Mouse (Mus musculus) embryonic facial prominence, embryonic 14.5 days (tissue): ENCODE results near the gene Car11. TPM values are rescaled to one million over a fixed set of nuclear protein-coding genes. Genes with fewer than 3 reads are reported as not detected.

Experiments
- ATAC-seq: fragments of 200-750 bp; cut with Nextera tagmentation; 2 replicates; pipeline ENCODE4 v1.8.0; 2017; ENCODE audit warnings: low read depth, moderate number of reproducible peaks, moderate TSS enrichment
- DNase-seq: peaks from one replicate; pipeline ENCODE4 v3.0.0-alpha.2; 2015; ENCODE audit warnings: low spot score
- H3K27ac ChIP-seq: fragments of 300-500 bp; sonication (generic); replicated peaks from 2 replicates; pipeline ENCODE4 v1.5.1; 2014; ENCODE audit warnings: low read depth, mild to moderate bottlenecking, low read length, moderate library complexity
- H3K27me3 ChIP-seq: fragments of 300-500 bp; sonication (generic); replicated peaks from 2 replicates; pipeline ENCODE4 v1.6.1; 2014; ENCODE audit warnings: low read length; ENCODE audit not compliant: control insufficient read depth, insufficient read depth
- H3K36me3 ChIP-seq: fragments of 300-500 bp; sonication (generic); 2 replicates; pipeline ENCODE4 v1.6.1; 2014; ENCODE audit warnings: low read length, mixed read lengths; ENCODE audit not compliant: control insufficient read depth, insufficient read depth
- H3K4me1 ChIP-seq: fragments of 300-500 bp; sonication (generic); 2 replicates; pipeline ENCODE4 v1.6.1; 2014; ENCODE audit warnings: antibody characterized with exemption, low read length; ENCODE audit not compliant: control insufficient read depth, insufficient read depth
- H3K4me2 ChIP-seq: fragments of 300-500 bp; sonication (generic); 2 replicates; pipeline ENCODE4 v1.6.1; 2014; ENCODE audit warnings: low read depth, mild to moderate bottlenecking, low read length, moderate library complexity, mixed read lengths
- H3K4me3 ChIP-seq: fragments of 300-500 bp; sonication (generic); 2 replicates; pipeline ENCODE4 v1.5.1; 2014; ENCODE audit warnings: low read depth, mild to moderate bottlenecking, low read length
- H3K9ac ChIP-seq: fragments of 300-500 bp; sonication (generic); 2 replicates; pipeline ENCODE4 v1.6.1; 2014; ENCODE audit warnings: low read depth, mild to moderate bottlenecking, low read length, moderate library complexity, mixed read lengths
- H3K9me3 ChIP-seq: fragments of 300-500 bp; sonication (generic); 2 replicates; pipeline ENCODE4 v1.6.1; 2016; ENCODE audit warnings: low read length; ENCODE audit not compliant: control insufficient read depth
- WGBS: fragments of 180-500 bp; shearing (Covaris S2); extraction: QIAGEN DNeasy Blood & Tissue Kit; methylation state at CpG from one replicate; pipeline ENCODE4 v1.1.7; 2014; 5-methylcytosine and 5-hydroxymethylcytosine counted together
- polyA plus RNA-seq: library from polyadenylated mRNA; unstranded; fragments of >200 nt; fragmentation: Nextera tagmentation; extraction: Ambion mirVana; gene quantifications from 2 replicates; pipeline ENCODE4 v1.2.1, GENCODE M21; 2014

The Car11 gene
- polyA plus RNA-seq, 1 experiment from 2014 or later: 8.9 TPM

DNA sequence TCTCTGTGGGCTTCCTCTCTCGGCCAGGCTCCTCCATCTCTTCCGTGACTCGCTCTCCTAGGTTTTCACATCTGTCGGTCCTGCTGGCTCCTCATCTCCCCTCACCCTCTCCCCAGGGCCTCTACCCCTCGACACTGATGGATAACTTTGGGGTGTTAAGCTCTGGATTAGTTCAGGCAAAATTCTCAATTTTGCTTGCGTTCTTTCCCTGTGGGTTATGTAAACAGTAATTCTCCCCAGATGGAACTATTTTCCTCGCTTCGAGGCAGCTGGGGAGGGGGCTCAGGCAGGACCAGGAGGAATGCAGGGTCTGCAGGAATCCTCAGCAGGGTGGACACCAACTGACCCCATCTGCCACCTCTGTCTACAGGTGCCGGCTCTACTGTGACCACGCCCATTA is 13.8 kb upstream of the Car11 start:
- Histone ChIP-seq H3K27ac (peak overlapping the region; percentile 58; the same call in 1 of the 2 replicates), H3K9me3 (no peaks in the 10 kb centered on the region), H3K27me3 (no peaks in the 10 kb centered on the region), H3K4me1 (peaks cover 28% of the 10 kb centered on the region), H3K4me2 (peak overlapping the region; percentile 32), H3K9ac (peak overlapping the region; percentile 42; the same call in 1 of the 2 replicates), H3K36me3 (no peaks in the 10 kb centered on the region), H3K4me3 (peak overlapping the region; percentile 15; the same call in 1 of the 2 replicates)
- 21% methylated on average over 10 of the region's 10 CpGs for whole genome bisulfite sequencing
- peak; percentile 52 for DNase-seq
- ATAC-seq: no peak

DNA sequence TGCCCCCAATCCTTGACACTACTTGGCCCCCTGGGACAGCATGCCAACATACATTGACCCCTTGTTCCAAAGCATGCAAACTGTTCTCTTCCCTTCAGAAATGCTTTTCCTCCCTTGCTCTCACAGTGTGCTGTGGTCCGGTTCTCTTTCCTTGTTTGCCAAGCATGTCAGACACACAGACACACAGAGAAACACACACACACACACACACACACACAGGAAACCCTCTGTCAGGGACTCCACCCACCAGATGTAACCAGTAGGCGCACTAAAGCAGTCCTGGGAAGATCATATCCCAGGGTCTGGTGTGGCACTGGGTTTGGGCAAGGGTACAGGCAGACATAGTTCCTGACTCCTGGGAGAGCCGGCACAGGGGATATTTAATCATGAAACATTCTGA is 12.8 kb upstream of the Car11 start:
- 59% methylated on average over 3 of the region's 3 CpGs for WGBS
- Histone ChIP-seq H3K36me3 (no peaks in the 10 kb centered on the region), H3K9ac (peak overlapping the region; percentile 30; the same call in 1 of the 2 replicates), H3K4me2 (no peak overlapping the region), H3K4me3 (no peak overlapping the region), H3K4me1 (peaks cover 28% of the 10 kb centered on the region), H3K27ac (no peak overlapping the region), H3K9me3 (no peaks in the 10 kb centered on the region), H3K27me3 (no peaks in the 10 kb centered on the region)
- DNase-seq (no peak), ATAC-seq (no peak)

DNA sequence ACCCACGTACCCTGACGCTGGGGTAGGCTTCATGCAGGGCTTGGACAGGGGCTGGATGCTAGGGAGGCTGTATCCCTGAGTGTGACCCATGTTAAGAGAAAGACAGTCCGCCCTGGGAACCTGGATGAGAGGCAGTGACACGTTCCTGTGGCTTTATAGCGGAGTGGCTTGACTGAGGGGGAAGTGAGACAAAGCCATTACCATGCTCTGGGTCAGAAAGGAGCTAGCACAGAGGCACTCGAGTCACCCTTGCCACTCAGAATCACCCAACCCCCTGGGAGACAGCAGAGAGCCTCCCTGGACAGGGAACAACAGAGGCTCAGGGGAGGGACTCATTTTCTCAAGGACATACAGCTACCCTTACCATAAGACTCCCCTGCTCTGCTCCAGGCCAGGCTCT is 10.5 kb upstream of the Car11 start:
- H3K27me3 ChIP-seq: no peaks in the 10 kb centered on the region
- H3K4me2 ChIP-seq: no peak overlapping the region
- peak overlapping the region; percentile 15; the same call in 1 of the 2 replicates for H3K9ac ChIP-seq
- no peaks in the 10 kb centered on the region for H3K36me3 ChIP-seq
- WGBS: 61% methylated on average over 6 of the region's 6 CpGs
- peaks cover 22% of the 10 kb centered on the region for H3K4me1 ChIP-seq
- DNase-seq: no peak
- no peak for ATAC-seq
- no peaks in the 10 kb centered on the region for H3K9me3 ChIP-seq
- H3K4me3 ChIP-seq: no peak overlapping the region
- H3K27ac ChIP-seq: no peak overlapping the region

DNA sequence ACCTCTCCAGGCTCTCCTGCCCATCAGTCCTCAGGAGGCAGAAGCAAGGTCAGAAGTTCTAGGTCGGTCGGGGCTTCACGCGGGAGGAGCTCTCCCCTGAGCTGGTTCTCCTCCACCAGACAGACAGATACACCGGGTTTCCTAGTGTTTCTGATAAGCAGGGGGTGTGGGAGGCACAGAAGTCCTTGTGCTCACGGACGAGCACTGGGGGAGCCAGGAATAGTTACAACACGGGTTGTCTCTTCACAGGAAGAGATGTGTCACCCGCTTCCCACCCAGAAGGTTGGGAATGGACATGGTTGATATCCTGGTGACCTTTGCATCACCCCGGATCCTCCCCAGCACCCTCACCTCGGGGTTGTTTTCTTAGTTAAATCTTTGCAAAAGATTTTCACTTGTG is 9.8 kb upstream of the Car11 start:
- peaks cover 28% of the 10 kb centered on the region for H3K4me1 ChIP-seq
- H3K27ac ChIP-seq: no peak overlapping the region
- no peaks in the 10 kb centered on the region for H3K36me3 ChIP-seq
- ATAC-seq: no peak
- H3K9ac ChIP-seq: no peak overlapping the region
- DNase-seq: no peak
- H3K9me3 ChIP-seq: no peaks in the 10 kb centered on the region
- 65% methylated on average over 11 of the region's 11 CpGs for WGBS
- no peak overlapping the region for H3K4me2 ChIP-seq
- no peaks in the 10 kb centered on the region for H3K27me3 ChIP-seq
- H3K4me3 ChIP-seq: no peak overlapping the region

- Histone ChIP-seq H3K4me1 (0 out of 2 replicates have a peak, but pooled peaks cover 7% of the 10 kb centered on the region), H3K27ac (no peak overlapping the region), H3K27me3 (no peaks in the 10 kb centered on the region), H3K9me3 (no peaks in the 10 kb centered on the region), H3K36me3 (no peaks in the 10 kb centered on the region), H3K4me3 (no peak overlapping the region), H3K9ac (no peak overlapping the region), H3K4me2 (no peak overlapping the region)
- no peak for DNase-seq
- 71% methylated on average over 2 of the region's 2 CpGs for WGBS
- no peak for ATAC-seq
Measured at GRCm38 (mm10) chr7:45692364-45692763, 7.3 kb upstream of the Car11 start.

GRCm38 (mm10) chr7:45693921-45694591 is 5.6 kb upstream of the Car11 start, which contains the start of gene Sec1:
Gene Sec1, minus strand, starts transcription at chr7:45694402.
- H3K27me3 ChIP-seq: peaks cover 9% of the 10 kb centered on the region
- H3K4me2 ChIP-seq: no peak within 1 kb of the TSS
- no peak for ATAC-seq
- no peak for DNase-seq
- H3K4me1 ChIP-seq: 0 out of 2 replicates have a peak, but pooled peaks cover 7% of the 10 kb centered on the region
- H3K9me3 ChIP-seq: no peaks in the 10 kb centered on the region
- no peak within 1 kb of the TSS for H3K9ac ChIP-seq
- H3K36me3 ChIP-seq: no peaks in the 10 kb centered on the region
- no peak within 1 kb of the TSS for H3K4me3 ChIP-seq
- 91% methylated on average over 50 of the region's 50 CpGs for WGBS
- peak within 1 kb of the TSS; percentile 17; the same call in 1 of the 2 replicates for H3K27ac ChIP-seq

DNA sequence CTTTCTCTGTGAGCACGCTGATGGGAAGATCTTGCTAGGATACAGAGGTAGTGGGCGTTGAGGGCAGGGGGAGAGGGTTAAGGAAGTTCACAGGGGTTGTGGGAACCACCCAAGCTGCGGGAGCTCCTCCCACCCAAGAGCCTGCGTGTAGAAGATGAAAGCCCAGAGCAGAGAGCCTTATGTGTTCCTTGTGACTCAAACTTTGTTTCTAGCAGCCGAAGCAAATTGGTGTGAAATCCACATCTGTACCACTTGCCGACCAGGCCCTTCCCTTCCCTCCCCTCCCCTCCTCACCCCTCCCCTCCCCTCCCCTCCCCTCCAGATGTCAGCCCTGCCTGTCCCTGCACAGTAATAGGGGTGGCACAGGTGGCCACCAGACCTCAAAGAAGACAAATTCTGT is 4.5 kb upstream of the Car11 start:
- no peak overlapping the region for H3K9ac ChIP-seq
- H3K27me3 ChIP-seq: peaks cover 19% of the 10 kb centered on the region
- no peak overlapping the region for H3K4me2 ChIP-seq
- DNase-seq: peak; percentile 82
- ATAC-seq: peak; percentile 31
- H3K9me3 ChIP-seq: no peaks in the 10 kb centered on the region
- no peaks in the 10 kb centered on the region for H3K36me3 ChIP-seq
- H3K4me3 ChIP-seq: no peak overlapping the region
- peak overlapping the region; percentile 17; the same call in 1 of the 2 replicates for H3K27ac ChIP-seq
- WGBS: 18% methylated on average over 6 of the region's 6 CpGs
- 0 out of 2 replicates have a peak, but pooled peaks cover 13% of the 10 kb centered on the region for H3K4me1 ChIP-seq

- no peaks in the 10 kb centered on the region for H3K9me3 ChIP-seq
- H3K4me1 ChIP-seq: 0 out of 2 replicates have a peak, but pooled peaks cover 22% of the 10 kb centered on the region
- H3K27me3 ChIP-seq: peaks cover 24% of the 10 kb centered on the region
- ATAC-seq (no peak), DNase-seq (no peak)
- no peak overlapping the region for H3K27ac ChIP-seq
- H3K4me3 ChIP-seq: no peak overlapping the region
- H3K4me2 ChIP-seq: no peak overlapping the region
- WGBS: 86% methylated on average over 6 of the region's 7 CpGs
- no peaks in the 10 kb centered on the region for H3K36me3 ChIP-seq
- no peak overlapping the region for H3K9ac ChIP-seq
Measured at GRCm38 (mm10) chr7:45697894-45698293, 1.7 kb upstream of the Car11 start.
